Mouse (Mus musculus) CH12.LX (cell line): ENCODE measurements at regions not wholly inside any gene's neighbourhood (a gene's known extent, or its start where the extent isn't known, plus 50 kb on each side); places are given as distances from the start of the nearest gene placed in this dataset.

ENCODE experiments used
- CTCF ChIP-seq, 2 experiments: IDR thresholded peaks in 1 of 2; conservative IDR thresholded peaks in 1 of 2; 2 replicates each; pipeline ENCODE4 v1.5.1; 2011 to 2012; ENCODE audit warnings: low read depth in 2 of 2, low read length in 2 of 2, improper control_type of control experiment in 1 of 2, inconsistent platforms in 1 of 2, mild to moderate bottlenecking in 1 of 2, moderate library complexity in 1 of 2
- ELF1 ChIP-seq: IDR thresholded peaks from 2 replicates; pipeline ENCODE4 v1.6.1; 2014; ENCODE audit warnings: low read depth, mild to moderate bottlenecking, inconsistent platforms, low read length, improper control_type of control experiment
- IRF4 ChIP-seq: IDR thresholded peaks from 2 replicates; pipeline ENCODE4 v1.6.1; 2014; ENCODE audit warnings: low read depth, mild to moderate bottlenecking, inconsistent platforms, low read length, improper control_type of control experiment
- KAT2A ChIP-seq: IDR thresholded peaks from 2 replicates; pipeline ENCODE4 v1.6.1; 2012; ENCODE audit warnings: low read length, improper control_type of control experiment, inconsistent platforms; ENCODE audit not compliant: insufficient replicate concordance
- MAFK ChIP-seq: IDR thresholded peaks from 2 replicates; pipeline ENCODE4 v1.6.1; 2011; ENCODE audit warnings: low read length, improper control_type of control experiment; ENCODE audit not compliant: insufficient replicate concordance
- MAX ChIP-seq: IDR thresholded peaks from 2 replicates; pipeline ENCODE4 v1.6.1; 2011; ENCODE audit warnings: low read length, improper control_type of control experiment
- MAZ ChIP-seq: IDR thresholded peaks from 2 replicates; pipeline ENCODE4 v1.6.1; 2012; ENCODE audit warnings: low read depth, mild to moderate bottlenecking, inconsistent platforms, low read length, improper control_type of control experiment, moderate library complexity
- MYC ChIP-seq: IDR thresholded peaks from 2 replicates; pipeline ENCODE4 v1.6.1; 2011; ENCODE audit warnings: low read depth, mild to moderate bottlenecking, improper control_type of control experiment, low read length
- NELFE ChIP-seq: IDR thresholded peaks from 2 replicates; pipeline ENCODE4 v1.6.1; 2011; ENCODE audit warnings: low read depth, low read length, improper control_type of control experiment
- POLR2A ChIP-seq: IDR thresholded peaks from 2 replicates; pipeline ENCODE4 v1.6.1; 2011; ENCODE audit warnings: low read depth, mild to moderate bottlenecking, improper control_type of control experiment, low read length
- ZC3H11A ChIP-seq: IDR thresholded peaks from 2 replicates; pipeline ENCODE4 v1.6.1; 2012; ENCODE audit warnings: low read depth, mild to moderate bottlenecking, inconsistent platforms, low read length, improper control_type of control experiment

GRCm38 (mm10) chr11:13555267-13555666, 1043.8 kb upstream of the Pom121l12 start:
- TF ChIP-seq NELFE, result no peak
- no peak for TF ChIP-seq CTCF (conservative IDR thresholded peaks at IDR 0.05 in 1 of 2, IDR thresholded peaks at IDR 0.05 in 1 of 2; ENCODE audit: low read depth in 2 of 2, low read length in 2 of 2)
- TF ChIP-seq POLR2A, result no peak
- no peak for TF ChIP-seq MAX
- TF ChIP-seq ZC3H11A, result no peak
- no peak for TF ChIP-seq IRF4
- no peak for TF ChIP-seq ELF1
- no peak for TF ChIP-seq MAZ
- TF ChIP-seq MAFK, result no peak
- TF ChIP-seq KAT2A, result no peak
- no peak for TF ChIP-seq MYC
